Mouse (Mus musculus): ENCODE measurements at regions not wholly inside any gene's neighbourhood (a gene's known extent, or its start where the extent isn't known, plus 50 kb on each side); places are given as distances from the start of the nearest gene placed in this dataset.

GRCm38 (mm10) chr14:72829261-72829660, 119.5 kb upstream of the Fndc3a start:
- H3K27ac ChIP-seq (ENCODE audit: insufficient read depth, low read depth) = no peak overlapping the region
- no peaks in the 10 kb centered on the region for H3K36me3 ChIP-seq (replicated peaks in 1 of 2; ENCODE audit: control insufficient read depth in 1 of 2, insufficient read depth in 1 of 2, low read length in 1 of 2)
- H3K9ac ChIP-seq (ENCODE audit: insufficient read depth, low read depth) = no peak overlapping the region
- H3K4me3 ChIP-seq (replicated peaks in 1 of 3; ENCODE audit: low read depth in 2 of 3, low read length in 2 of 3, poor library complexity in 1 of 3) = no peak overlapping the region
- H3K79me2 ChIP-seq (replicated peaks; ENCODE audit: control insufficient read depth, extremely low read depth, insufficient read depth, poor library complexity, severe bottlenecking) = no peaks in the 10 kb centered on the region
- no peak for TF ChIP-seq ZMIZ1 (IDR thresholded peaks at IDR 0.05; ENCODE audit: low read depth, low read length)
- dilution Hi-C loops (cut with MboI; ENCODE audit: extremely low pct_ligation_motif_present, extremely low pct_unique_long_range_greater_than_20kb, low sequenced_read_pairs) (no loop called here), in situ Hi-C loops (cut with MboI; ENCODE audit: low pct_ligation_motif_present, low pct_unique_long_range_greater_than_20kb, low sequenced_read_pairs) (loop anchor here (10.0 kb wide), 1 partner anchor 476 kb away; no protein-coding TSS in a partner anchor)
- H3K27me3 ChIP-seq (replicated peaks) = no peaks in the 10 kb centered on the region
- peaks cover 7 to 9% of the 10 kb centered on the region in 2 experiments; a peak in 3 of 4 replicates for H3K4me1 ChIP-seq (ENCODE audit: control insufficient read depth in 1 of 2, insufficient read depth in 2 of 2)
- DNase-seq (ENCODE audit: extremely low read depth) = no peak
- H3K9me3 ChIP-seq (replicated peaks; ENCODE audit: low read length) = no peaks in the 10 kb centered on the region
- H3K4me2 ChIP-seq (ENCODE audit: insufficient read depth, low read depth, poor library complexity, severe bottlenecking) = no peak overlapping the region

DNA sequence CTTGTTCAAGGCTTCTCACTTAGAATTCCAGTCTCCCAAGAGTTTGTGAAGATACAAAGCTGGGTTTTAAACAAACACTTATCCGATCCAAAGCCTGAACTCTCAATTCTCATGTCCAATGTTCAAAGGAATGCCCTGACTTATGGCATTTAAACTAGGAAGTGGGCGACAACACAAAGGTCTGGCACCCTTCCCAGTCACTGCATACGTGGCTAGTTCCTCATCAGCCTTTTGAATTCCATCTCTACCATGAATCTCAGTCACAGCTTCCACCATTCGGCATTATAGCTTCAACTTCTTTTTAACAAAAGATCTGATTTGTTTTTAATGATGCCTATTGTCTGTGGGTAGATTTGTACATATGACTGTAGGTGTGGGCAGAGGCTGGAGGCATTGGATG, 115.7 kb upstream of the Fndc3a start:
- no peak for TF ChIP-seq RAD21 (IDR thresholded peaks at IDR 0.05; ENCODE audit: low read depth, low read length)
- no peak for TF ChIP-seq EP300 (IDR thresholded peaks at IDR 0.05; ENCODE audit: low read length)
- no peak for TF ChIP-seq CTCF (conservative IDR thresholded peaks at IDR 0.05 in 1 of 2, IDR thresholded peaks at IDR 0.05 in 1 of 2; ENCODE audit: low read depth in 2 of 2, low read length in 2 of 2)
- TF ChIP-seq USF1 (IDR thresholded peaks at IDR 0.05; ENCODE audit: low read depth, low read length) = no peak
- no peak for TF ChIP-seq HCFC1 (IDR thresholded peaks at IDR 0.05; ENCODE audit: low read depth, low read length)
- no peak for TF ChIP-seq SMC3 (IDR thresholded peaks at IDR 0.05; ENCODE audit: low read depth, low read length)
- no peak for TF ChIP-seq ZMIZ1 (IDR thresholded peaks at IDR 0.05; ENCODE audit: low read depth, low read length)
- no peak for TF ChIP-seq POLR2AphosphoS2 (IDR thresholded peaks at IDR 0.05; ENCODE audit: low read depth, low read length)
- TF ChIP-seq NRF1 (IDR thresholded peaks at IDR 0.05; ENCODE audit: low read depth, low read length) = no peak
- no peak for TF ChIP-seq USF2 (conservative IDR thresholded peaks at IDR 0.05; ENCODE audit: low read depth, low read length)
- no peak for TF ChIP-seq ZKSCAN1 (IDR thresholded peaks at IDR 0.05; ENCODE audit: borderline replicate concordance, low read depth, low read length)
- no peak for TF ChIP-seq TBP (conservative IDR thresholded peaks at IDR 0.05; ENCODE audit: low read depth, low read length)
- TF ChIP-seq MYC (IDR thresholded peaks at IDR 0.05; ENCODE audit: low read depth, low read length) = no peak
- TF ChIP-seq ZC3H11A (IDR thresholded peaks at IDR 0.05; ENCODE audit: low read depth, low read length) = no peak
- no peak overlapping the region for H3K27ac ChIP-seq (ENCODE audit: insufficient read depth, low read depth)
- H3K36me3 ChIP-seq (replicated peaks in 1 of 2; ENCODE audit: control insufficient read depth in 1 of 2, insufficient read depth in 1 of 2, low read length in 1 of 2) = no peaks in the 10 kb centered on the region
- no peak for DNase-seq (ENCODE audit: extremely low read depth)
- in situ Hi-C loops (cut with MboI; ENCODE audit: low pct_ligation_motif_present, low pct_unique_long_range_greater_than_20kb, low sequenced_read_pairs) (loop anchor here (10.0 kb wide), 1 partner anchor 479 kb away; no protein-coding TSS in a partner anchor), dilution Hi-C loops (cut with MboI; ENCODE audit: extremely low pct_ligation_motif_present, extremely low pct_unique_long_range_greater_than_20kb, low sequenced_read_pairs) (no loop called here)
- no peaks in the 10 kb centered on the region for H3K79me2 ChIP-seq (replicated peaks; ENCODE audit: control insufficient read depth, extremely low read depth, insufficient read depth, poor library complexity, severe bottlenecking)
- no peaks in the 10 kb centered on the region for H3K9me3 ChIP-seq (replicated peaks; ENCODE audit: low read length)
- no peak overlapping the region for H3K9ac ChIP-seq (ENCODE audit: insufficient read depth, low read depth)
- no peak overlapping the region for H3K4me2 ChIP-seq (ENCODE audit: insufficient read depth, low read depth, poor library complexity, severe bottlenecking)
- H3K4me3 ChIP-seq (replicated peaks in 1 of 3; ENCODE audit: low read depth in 2 of 3, low read length in 2 of 3, poor library complexity in 1 of 3) = no peak overlapping the region
- peaks cover 13 to 36% of the 10 kb centered on the region in 2 experiments for H3K4me1 ChIP-seq (ENCODE audit: control insufficient read depth in 1 of 2, insufficient read depth in 2 of 2)
- H3K27me3 ChIP-seq (replicated peaks) = no peaks in the 10 kb centered on the region

DNA sequence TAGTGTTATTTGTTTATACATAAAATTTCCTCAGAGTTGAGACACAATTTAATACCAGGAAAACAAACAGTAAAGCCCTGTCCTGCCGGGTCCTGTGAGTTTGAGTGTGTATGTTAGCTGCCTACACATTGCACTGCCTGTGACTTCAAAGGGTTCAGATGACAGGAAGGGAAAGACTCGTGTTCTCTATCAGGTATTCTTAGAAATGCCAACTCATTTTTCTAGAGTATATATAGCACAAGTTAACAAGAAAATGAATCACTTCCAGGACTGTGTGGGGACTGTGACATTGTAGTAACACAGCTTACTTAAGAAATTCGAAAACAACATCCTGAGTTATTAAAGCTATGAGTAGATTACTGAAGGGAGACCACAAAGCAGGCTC, 112.4 kb upstream of the Fndc3a start:
- peak overlapping the region; percentile 90 for H3K9ac ChIP-seq (ENCODE audit: insufficient read depth, low read depth)
- peak overlapping the region; percentile 98 for H3K27ac ChIP-seq (ENCODE audit: insufficient read depth, low read depth)
- no peak overlapping the region for H3K4me3 ChIP-seq (replicated peaks in 1 of 3; ENCODE audit: low read depth in 2 of 3, low read length in 2 of 3, poor library complexity in 1 of 3)
- peaks cover 17 to 49% of the 10 kb centered on the region in 2 experiments for H3K4me1 ChIP-seq (ENCODE audit: control insufficient read depth in 1 of 2, insufficient read depth in 2 of 2)
- H3K9me3 ChIP-seq (replicated peaks; ENCODE audit: low read length) = peaks cover 4% of the 10 kb centered on the region
- dilution Hi-C loops (cut with MboI; ENCODE audit: extremely low pct_ligation_motif_present, extremely low pct_unique_long_range_greater_than_20kb, low sequenced_read_pairs) (no loop called here), in situ Hi-C loops (cut with MboI; ENCODE audit: low pct_ligation_motif_present, low pct_unique_long_range_greater_than_20kb, low sequenced_read_pairs) (loop anchor here (10.0 kb wide), 1 partner anchor 483 kb away; no protein-coding TSS in a partner anchor)
- TF ChIP-seq ETS1 (conservative IDR thresholded peaks at IDR 0.05; ENCODE audit: low read depth, low read length) (peak; percentile 94), POLR2AphosphoS2 (IDR thresholded peaks at IDR 0.05; ENCODE audit: low read depth, low read length) (no peak), MYC (IDR thresholded peaks at IDR 0.05; ENCODE audit: low read depth, low read length) (peak; percentile 59; the same call in 1 of the 2 replicates), RAD21 (IDR thresholded peaks at IDR 0.05; ENCODE audit: low read depth, low read length) (peak; percentile 8), JUN (IDR thresholded peaks at IDR 0.05; ENCODE audit: insufficient read depth, low read depth, low read length) (peak; percentile 62), USF2 (conservative IDR thresholded peaks at IDR 0.05; ENCODE audit: low read depth, low read length) (no peak), ZNF384 (IDR thresholded peaks at IDR 0.05; ENCODE audit: low read depth, low read length) (no peak), MAZ (IDR thresholded peaks at IDR 0.05; ENCODE audit: low read depth, low read length) (no peak), EP300 (IDR thresholded peaks at IDR 0.05; ENCODE audit: low read length) (peak; percentile 74), JUND (conservative IDR thresholded peaks at IDR 0.05; ENCODE audit: low read depth, low read length) (0 out of 2 replicates have a peak, but pooled peaks have one; percentile 47), MEF2A (IDR thresholded peaks at IDR 0.05; ENCODE audit: borderline replicate concordance, low read depth, low read length) (peak; percentile 98), BHLHE40 (IDR thresholded peaks at IDR 0.05; ENCODE audit: low read depth, low read length) (peak; percentile 95), TCF12 (IDR thresholded peaks at IDR 0.05; ENCODE audit: low read depth, low read length) (peak; percentile 38; the same call in 1 of the 2 replicates), IRF4 (IDR thresholded peaks at IDR 0.05; ENCODE audit: low read depth, low read length) (peak; percentile 57; the same call in 1 of the 2 replicates)
- peak overlapping the region; percentile 95 for H3K4me2 ChIP-seq (ENCODE audit: insufficient read depth, low read depth, poor library complexity, severe bottlenecking)
- no peaks in the 10 kb centered on the region for H3K27me3 ChIP-seq (replicated peaks)
- H3K36me3 ChIP-seq (replicated peaks in 1 of 2; ENCODE audit: control insufficient read depth in 1 of 2, insufficient read depth in 1 of 2, low read length in 1 of 2) = no peaks in the 10 kb centered on the region
- no peaks in the 10 kb centered on the region for H3K79me2 ChIP-seq (replicated peaks; ENCODE audit: control insufficient read depth, extremely low read depth, insufficient read depth, poor library complexity, severe bottlenecking)
- peak; percentile 77 for DNase-seq (ENCODE audit: extremely low read depth)
